Mouse (Mus musculus): Measurements from ENCODE around the gene Lrrc1. TPM values are rescaled to one million over a fixed set of nuclear protein-coding genes. Genes with fewer than 3 reads are reported as not detected.

The Lrrc1 gene
- total and polyA plus RNA-seq, 3 experiments = 5.3 to 12.1 TPM; not detected in 1

DNA sequence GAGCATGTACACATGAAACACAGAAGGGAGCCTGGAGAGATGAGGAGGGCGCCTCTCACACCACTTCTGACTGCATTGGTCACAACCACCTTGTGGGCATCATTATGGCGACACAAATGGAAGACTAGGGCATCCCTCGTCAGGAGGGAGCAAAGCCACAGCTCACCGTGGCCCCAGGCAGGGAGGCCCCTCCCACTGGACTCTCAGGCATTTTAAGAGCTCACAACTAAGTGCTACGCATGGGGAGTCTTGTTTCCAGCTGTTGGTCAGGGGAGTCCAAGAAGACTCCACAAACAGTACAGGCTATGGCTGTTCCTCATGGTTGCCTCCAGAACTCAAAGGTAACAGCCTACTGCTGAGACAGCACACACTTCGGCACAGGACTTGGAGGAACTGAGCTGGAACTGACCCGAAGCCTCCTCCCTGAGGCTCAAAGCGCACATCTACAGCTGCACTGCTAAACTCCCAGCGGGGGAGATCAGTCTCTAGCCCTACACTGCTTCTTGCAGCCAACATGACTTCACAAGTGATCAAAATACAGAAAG lies 83.2 kb downstream of the Lrrc1 start:
- no peak overlapping the region for H3K9ac ChIP-seq (ENCODE audit: control insufficient read depth, low read depth, low read length, poor library complexity, severe bottlenecking)
- no peak overlapping the region for H3K4me3 ChIP-seq (ENCODE audit: control insufficient read depth in 1 of 2, insufficient read depth in 1 of 2, low read depth in 2 of 2, low read length in 2 of 2)
- no peaks in the 10 kb centered on the region for H3K27me3 ChIP-seq (ENCODE audit: control insufficient read depth in 1 of 2, insufficient read depth in 2 of 2, low read length in 2 of 2)
- H3K79me2 ChIP-seq (ENCODE audit: control insufficient read depth, insufficient read depth, low read length, poor library complexity) = no peaks in the 10 kb centered on the region
- TF ChIP-seq MAZ (IDR thresholded peaks at IDR 0.05; ENCODE audit: low read depth, low read length) (no peak), POLR2A (IDR thresholded peaks at IDR 0.05; ENCODE audit: control insufficient read depth in 1 of 2, insufficient read depth in 1 of 2, low read depth in 1 of 2, low read length in 2 of 2, poor library complexity in 1 of 2) (no peak), MAX (IDR thresholded peaks at IDR 0.05; ENCODE audit: low read length) (no peak), POLR2AphosphoS2 (IDR thresholded peaks at IDR 0.05; ENCODE audit: low read length) (no peak), RCOR1 (IDR thresholded peaks at IDR 0.05; ENCODE audit: low read depth, low read length) (no peak), ETS1 (IDR thresholded peaks at IDR 0.05; ENCODE audit: low read depth, low read length) (no peak), MEF2A (IDR thresholded peaks at IDR 0.05; ENCODE audit: extremely low read depth, insufficient replicate concordance, low read depth, low read length, poor library complexity, severe bottlenecking) (no peak), KAT2A (conservative IDR thresholded peaks at IDR 0.05; ENCODE audit: low read depth, low read length) (no peak), GABPA (IDR thresholded peaks at IDR 0.05; ENCODE audit: low read depth, low read length) (no peak), JUND (IDR thresholded peaks at IDR 0.05; ENCODE audit: low read depth, low read length) (no peak), SMC3 (IDR thresholded peaks at IDR 0.05; ENCODE audit: low read depth, low read length) (no peak), POLR2AphosphoS5 (IDR thresholded peaks at IDR 0.05; ENCODE audit: borderline replicate concordance, low read depth, low read length) (no peak), USF2 (IDR thresholded peaks at IDR 0.05; ENCODE audit: borderline replicate concordance in 1 of 2, insufficient read depth in 1 of 2, low read depth in 1 of 2, low read length in 2 of 2) (no peak), MYC (IDR thresholded peaks at IDR 0.05; ENCODE audit: low read depth, low read length) (no peak), NELFE (IDR thresholded peaks at IDR 0.05; ENCODE audit: low read depth, low read length) (no peak), ZC3H11A (IDR thresholded peaks at IDR 0.05; ENCODE audit: low read depth, low read length) (no peak), CHD1 (IDR thresholded peaks at IDR 0.05; ENCODE audit: low read depth, low read length) (no peak), MYB (IDR thresholded peaks at IDR 0.05; ENCODE audit: low read depth, low read length) (no peak)
- 0 out of 4 replicates have a peak, but pooled peaks cover 0 to 3% of the 10 kb centered on the region in 2 experiments for H3K4me1 ChIP-seq (ENCODE audit: control insufficient read depth in 1 of 2, insufficient read depth in 2 of 2, low read length in 2 of 2)
- no peak for DNase-seq (ENCODE audit: low read depth, low spot score)
- no peaks in the 10 kb centered on the region for H3K36me3 ChIP-seq (ENCODE audit: control insufficient read depth in 1 of 2, insufficient read depth in 2 of 2, low read length in 2 of 2)
- H3K9me3 ChIP-seq (replicated peaks; ENCODE audit: insufficient read depth, low read length) = no peaks in the 10 kb centered on the region
- no peak overlapping the region for H3K27ac ChIP-seq (ENCODE audit: control insufficient read depth, low read depth, low read length)

GRCm38 (mm10) chr9:77460408-77460807 lies 84.3 kb downstream of the Lrrc1 start:
- peaks cover 0 to 7% of the 10 kb centered on the region in 2 experiments; a peak in 1 of 4 replicates for H3K4me1 ChIP-seq (ENCODE audit: control insufficient read depth in 1 of 2, insufficient read depth in 2 of 2, low read length in 2 of 2)
- no peak overlapping the region for H3K27ac ChIP-seq (ENCODE audit: control insufficient read depth, low read depth, low read length)
- no peak for DNase-seq (ENCODE audit: low read depth, low spot score)
- no peak overlapping the region for H3K9ac ChIP-seq (ENCODE audit: control insufficient read depth, low read depth, low read length, poor library complexity, severe bottlenecking)
- TF ChIP-seq ETS1 (IDR thresholded peaks at IDR 0.05; ENCODE audit: low read depth, low read length) = no peak
- no peak for TF ChIP-seq CTCF (IDR thresholded peaks at IDR 0.05 in 2 of 3, conservative IDR thresholded peaks at IDR 0.05 in 1 of 3; ENCODE audit: control insufficient read depth in 1 of 3, insufficient read depth in 1 of 3, low read depth in 2 of 3, low read length in 3 of 3, poor library complexity in 1 of 3, severe bottlenecking in 1 of 3)
- TF ChIP-seq USF2 (IDR thresholded peaks at IDR 0.05; ENCODE audit: borderline replicate concordance in 1 of 2, insufficient read depth in 1 of 2, low read depth in 1 of 2, low read length in 2 of 2) = no peak
- TF ChIP-seq RCOR1 (IDR thresholded peaks at IDR 0.05; ENCODE audit: low read depth, low read length) = no peak
- TF ChIP-seq JUND (IDR thresholded peaks at IDR 0.05; ENCODE audit: low read depth, low read length) = no peak
- no peak for TF ChIP-seq E2F4 (IDR thresholded peaks at IDR 0.05; ENCODE audit: borderline replicate concordance, low read depth, low read length)
- TF ChIP-seq USF1 (IDR thresholded peaks at IDR 0.05; ENCODE audit: low read depth, low read length) = no peak
- no peak for TF ChIP-seq CHD2 (IDR thresholded peaks at IDR 0.05; ENCODE audit: low read length)
- no peak for TF ChIP-seq POLR2A (IDR thresholded peaks at IDR 0.05; ENCODE audit: control insufficient read depth in 1 of 2, insufficient read depth in 1 of 2, low read depth in 1 of 2, low read length in 2 of 2, poor library complexity in 1 of 2)
- TF ChIP-seq MYB (IDR thresholded peaks at IDR 0.05; ENCODE audit: low read depth, low read length) = no peak
- TF ChIP-seq UBTF (IDR thresholded peaks at IDR 0.05; ENCODE audit: borderline replicate concordance, insufficient read depth, low read depth, low read length) = no peak
- no peak for TF ChIP-seq EP300 (IDR thresholded peaks at IDR 0.05; ENCODE audit: low read depth in 1 of 2, low read length in 2 of 2)
- TF ChIP-seq ZC3H11A (IDR thresholded peaks at IDR 0.05; ENCODE audit: low read depth, low read length) = no peak
- no peak for TF ChIP-seq KAT2A (conservative IDR thresholded peaks at IDR 0.05; ENCODE audit: low read depth, low read length)
- no peak for TF ChIP-seq MAZ (IDR thresholded peaks at IDR 0.05; ENCODE audit: low read depth, low read length)
- TF ChIP-seq NELFE (IDR thresholded peaks at IDR 0.05; ENCODE audit: low read depth, low read length) = no peak
- TF ChIP-seq HCFC1 (IDR thresholded peaks at IDR 0.05; ENCODE audit: low read depth, low read length) = no peak
- TF ChIP-seq BHLHE40 (IDR thresholded peaks at IDR 0.05; ENCODE audit: borderline replicate concordance, low read depth, low read length) = no peak
- no peak for TF ChIP-seq ZKSCAN1 (IDR thresholded peaks at IDR 0.05; ENCODE audit: low read depth, low read length)
- TF ChIP-seq TBP (IDR thresholded peaks at IDR 0.05; ENCODE audit: low read depth, low read length) = no peak
- no peaks in the 10 kb centered on the region for H3K36me3 ChIP-seq (ENCODE audit: control insufficient read depth in 1 of 2, insufficient read depth in 2 of 2, low read length in 2 of 2)
- no peaks in the 10 kb centered on the region for H3K79me2 ChIP-seq (ENCODE audit: control insufficient read depth, insufficient read depth, low read length, poor library complexity)
- no peaks in the 10 kb centered on the region for H3K9me3 ChIP-seq (replicated peaks; ENCODE audit: insufficient read depth, low read length)
- no peak overlapping the region for H3K4me3 ChIP-seq (ENCODE audit: control insufficient read depth in 1 of 2, insufficient read depth in 1 of 2, low read depth in 2 of 2, low read length in 2 of 2)
- no peaks in the 10 kb centered on the region for H3K27me3 ChIP-seq (ENCODE audit: control insufficient read depth in 1 of 2, insufficient read depth in 2 of 2, low read length in 2 of 2)

Data from MEL (cell line).